In genomic region chr7:70287891-70288421, GRCm38 (mm10) we compare ENCODE assay signal across 9 mouse cellular contexts.
A peak's percentile ranks its signal among the peaks of the same experiment; 100 is the strongest.
DNase-seq lines count a peak whose midpoint lies in the region; ATAC-seq and TF ChIP-seq lines count a peak whose summit lies in the region.
"Had no signal": no experiment of that assay in that cellular context is flagged by ENCODE, and none has a peak within 500 bp of the region (broad histone marks: within the 10 kb centered on the region; RNA-seq: fewer than 3 reads in every experiment).

No protein-coding gene starts in this region.

- H3K27ac ChIP-seq in heart, embryonic 13.5 days (replicated peaks): no peak overlapping the region
- H3K27ac ChIP-seq in embryonic facial prominence, embryonic 13.5 days: no peak overlapping the region
- no peak overlapping the region for H3K27ac ChIP-seq in kidney, embryonic 14.5 days (ENCODE audit: low read depth, low read length)
- H3K27ac ChIP-seq in midbrain, postnatal 0 days (ENCODE audit: low read depth, low read length): no peak overlapping the region

- no peak for ATAC-seq in heart, embryonic 13.5 days (ENCODE audit: extremely low read depth, insufficient number of reproducible peaks, low FRiP score, low TSS enrichment)
- no peak for ATAC-seq in embryonic facial prominence, embryonic 13.5 days (ENCODE audit: insufficient number of reproducible peaks, insufficient read depth, low FRiP score, low TSS enrichment, low read depth)
- no peak for ATAC-seq in kidney, embryonic 14.5 days (ENCODE audit: low FRiP score, low TSS enrichment)
- ATAC-seq in midbrain, postnatal 0 days (ENCODE audit: low FRiP score): no peak
- ATAC-seq in CD4-positive, CD25-positive, alpha-beta regulatory T cell, adult 4 months: no peak

- peak overlapping the region; percentile 39 for H3K4me3 ChIP-seq in heart, embryonic 13.5 days
- H3K4me3 ChIP-seq in embryonic facial prominence, embryonic 13.5 days: peak overlapping the region; percentile 25
- peak overlapping the region; percentile 33 for H3K4me3 ChIP-seq in kidney, embryonic 14.5 days (ENCODE audit: low read length)
- H3K4me3 ChIP-seq in midbrain, postnatal 0 days (ENCODE audit: low read depth, low read length): peak overlapping the region; percentile 20; the same call in 1 of the 2 replicates
- H3K4me3 ChIP-seq: erythroblast, embryonic 14.5 days had no signal

- H3K27me3 ChIP-seq in heart, embryonic 13.5 days (replicated peaks): peaks cover 92% of the 10 kb centered on the region
- H3K27me3 ChIP-seq in embryonic facial prominence, embryonic 13.5 days: peaks cover 97% of the 10 kb centered on the region
- peaks cover 78% of the 10 kb centered on the region for H3K27me3 ChIP-seq in kidney, embryonic 14.5 days (ENCODE audit: control insufficient read depth, insufficient read depth, low read length)
- H3K27me3 ChIP-seq in midbrain, postnatal 0 days (ENCODE audit: insufficient read depth, low read length): peaks cover 73% of the 10 kb centered on the region

- H3K4me1 ChIP-seq in heart, embryonic 13.5 days: peaks cover 9% of the 10 kb centered on the region
- peaks cover 8% of the 10 kb centered on the region for H3K4me1 ChIP-seq in embryonic facial prominence, embryonic 13.5 days
- H3K4me1 ChIP-seq in kidney, embryonic 14.5 days (ENCODE audit: control insufficient read depth, insufficient read depth, low read length): peaks cover 7% of the 10 kb centered on the region
- H3K4me1 ChIP-seq in midbrain, postnatal 0 days (ENCODE audit: insufficient read depth, low read length): no peaks in the 10 kb centered on the region

- peak overlapping the region; percentile 63 for H3K4me2 ChIP-seq in heart, embryonic 13.5 days
- H3K4me2 ChIP-seq in embryonic facial prominence, embryonic 13.5 days: peak overlapping the region; percentile 49
- peak overlapping the region; percentile 47 for H3K4me2 ChIP-seq in kidney, embryonic 14.5 days (replicated peaks; ENCODE audit: low read depth, low read length)
- peak overlapping the region; percentile 33 for H3K4me2 ChIP-seq in midbrain, postnatal 0 days (ENCODE audit: low read depth, low read length, poor library complexity, severe bottlenecking)

- intact Hi-C loops in heart, postnatal 10 days (cut with DNase I): loop anchor here (5.0 kb wide), 1 partner anchor 44 kb away; no protein-coding TSS in a partner anchor

- WGBS in heart, embryonic 13.5 days: under 1% methylated on average over 29 of the region's 29 CpGs
- under 1% methylated on average over 29 of the region's 29 CpGs for WGBS in embryonic facial prominence, embryonic 13.5 days
- WGBS in kidney, embryonic 14.5 days: under 1% methylated on average over 29 of the region's 29 CpGs
- 1% methylated on average over 29 of the region's 29 CpGs for WGBS in midbrain, postnatal 0 days

- peak overlapping the region; percentile 40; the same call in 1 of the 2 replicates for H3K9ac ChIP-seq in heart, embryonic 13.5 days
- 0 out of 2 replicates have a peak overlapping the region, but pooled peaks have one; percentile 36 for H3K9ac ChIP-seq in embryonic facial prominence, embryonic 13.5 days
- no peak overlapping the region for H3K9ac ChIP-seq in kidney, embryonic 14.5 days (ENCODE audit: low read depth, low read length)
- H3K9ac ChIP-seq in midbrain, postnatal 0 days (replicated peaks; ENCODE audit: low read length, poor library complexity, severe bottlenecking): no peak overlapping the region

- H3K36me3 ChIP-seq in heart, embryonic 13.5 days: no peaks in the 10 kb centered on the region
- no peaks in the 10 kb centered on the region for H3K36me3 ChIP-seq in embryonic facial prominence, embryonic 13.5 days
- no peaks in the 10 kb centered on the region for H3K36me3 ChIP-seq in kidney, embryonic 14.5 days (ENCODE audit: control insufficient read depth, insufficient read depth, low read length)
- H3K36me3 ChIP-seq in midbrain, postnatal 0 days (ENCODE audit: insufficient read depth, low read length): no peaks in the 10 kb centered on the region

- DNase-seq in heart, postnatal 10 days: no peak
- no peak for DNase-seq in midbrain, postnatal 0 days (ENCODE audit: low spot score)
- DNase-seq in cerebellum, postnatal 4 days (ENCODE audit: low spot score in 2 of 2): no peak
- no peak for DNase-seq in layer of hippocampus, adult 9-11 months

- no peak for TF ChIP-seq CTCF in midbrain, postnatal 0 days (IDR thresholded peaks at IDR 0.05)

- H3K9me3 ChIP-seq in heart, embryonic 13.5 days: no peaks in the 10 kb centered on the region
- H3K9me3 ChIP-seq in embryonic facial prominence, embryonic 13.5 days: no peaks in the 10 kb centered on the region
- H3K9me3 ChIP-seq in kidney, embryonic 14.5 days (ENCODE audit: control insufficient read depth, low read length): peaks cover 6% of the 10 kb centered on the region; the same call in 1 of the 2 replicates
- no peaks in the 10 kb centered on the region for H3K9me3 ChIP-seq in midbrain, postnatal 0 days (ENCODE audit: low read length)

Comparison
In these comparisons a context has a peak if more than half of its experiments do, and no peak if none do; other contexts are left out.
1. H3K9ac ChIP-seq: peak in heart, embryonic 13.5 days (single experiment) and embryonic facial prominence, embryonic 13.5 days (single experiment); none in kidney, embryonic 14.5 days (single experiment) and midbrain, postnatal 0 days (single experiment).
2. Peak in every context shown above with its lines, with median percentiles within 50 percentile points of each other: H3K4me2 ChIP-seq and H3K4me3 ChIP-seq.